Mouse (Mus musculus): Measurements from ENCODE around the gene Nsd2.

Gene Nsd2

GRCm38 (mm10) chr5:33819876-33820732 lies at the start of gene Nsd2:
Gene Nsd2, plus strand, starts transcription at chr5:33820725.
- DNase-seq (ENCODE audit: extremely low spot score, low spot score), result peak; percentile 86

GRCm38 (mm10) chr5:33777195-33777594 lies 43.3 kb upstream of the Nsd2 start:
- DNase-seq (ENCODE audit: extremely low spot score, low spot score), result no peak

DNA sequence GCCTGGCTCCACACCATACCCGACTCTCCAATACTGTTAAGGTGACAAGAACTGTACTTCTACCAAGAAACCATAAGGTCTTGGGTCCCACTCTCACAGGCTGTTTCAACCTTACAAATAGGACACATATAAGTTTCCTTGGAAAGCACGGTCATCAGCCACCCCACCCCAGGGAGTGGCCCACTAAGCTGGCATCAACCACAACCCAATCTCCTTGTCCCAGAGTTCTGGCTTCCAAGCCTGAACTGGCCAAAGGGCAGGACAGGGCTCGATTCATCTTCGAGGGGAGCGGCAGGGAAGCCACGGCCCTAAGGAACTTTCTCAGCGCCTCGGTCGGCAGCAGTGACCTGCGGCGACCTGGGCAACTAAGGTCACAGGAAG lies 38.6 kb upstream of the Nsd2 start:
- no peak for DNase-seq (ENCODE audit: extremely low spot score, low spot score)

GRCm38 (mm10) chr5:33782345-33782998 lies 38.1 kb upstream of the Nsd2 start, which contains the start of gene Letm1:
Gene Letm1, minus strand, starts transcription at chr5:33782817.
- DNase-seq (ENCODE audit: extremely low spot score, low spot score), result peak; percentile 94

GRCm38 (mm10) chr5:33782999-33783390 lies 37.5 kb upstream of the Nsd2 start:
- DNase-seq (ENCODE audit: extremely low spot score, low spot score), result no peak

DNA sequence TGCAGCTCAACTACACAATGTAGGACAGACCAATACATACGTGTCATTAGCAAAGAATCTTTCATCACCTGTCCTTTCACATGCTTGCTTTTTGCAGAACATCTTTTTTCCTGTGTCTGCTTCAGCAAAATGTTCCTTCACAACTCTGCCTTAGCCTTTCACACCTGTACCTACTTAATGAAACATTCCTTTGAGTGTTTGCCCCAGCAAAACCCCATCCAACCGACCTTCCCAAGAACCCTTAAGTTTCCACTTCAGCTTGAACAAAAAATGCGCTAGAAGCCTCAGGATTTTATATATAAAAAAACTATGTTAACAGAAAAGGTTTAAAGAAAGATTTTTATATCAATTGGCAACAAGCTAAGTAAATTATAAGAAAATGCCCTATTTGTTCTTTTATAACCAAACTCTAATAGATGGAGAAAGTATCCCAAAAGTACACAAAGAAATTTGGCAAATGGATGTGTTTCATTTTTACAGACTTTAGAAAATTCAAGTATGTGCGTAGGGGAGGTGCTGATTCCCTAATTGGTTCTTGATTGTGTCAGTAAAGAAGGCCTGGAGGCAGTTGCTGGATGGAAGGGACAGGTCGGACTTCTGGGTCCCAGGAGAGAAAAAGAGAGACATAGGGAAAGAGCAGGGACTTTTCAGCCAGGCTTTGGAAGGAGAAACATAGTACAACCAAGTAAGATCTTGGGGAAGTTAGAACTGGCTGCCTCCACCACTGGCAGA lies 28.4 kb upstream of the Nsd2 start:
- DNase-seq (ENCODE audit: extremely low spot score, low spot score), result no peak

- DNase-seq (ENCODE audit: extremely low spot score, low spot score), result no peak
Observed at GRCm38 (mm10) chr5:33803337-33803736, 17.2 kb upstream of the Nsd2 start.

DNA sequence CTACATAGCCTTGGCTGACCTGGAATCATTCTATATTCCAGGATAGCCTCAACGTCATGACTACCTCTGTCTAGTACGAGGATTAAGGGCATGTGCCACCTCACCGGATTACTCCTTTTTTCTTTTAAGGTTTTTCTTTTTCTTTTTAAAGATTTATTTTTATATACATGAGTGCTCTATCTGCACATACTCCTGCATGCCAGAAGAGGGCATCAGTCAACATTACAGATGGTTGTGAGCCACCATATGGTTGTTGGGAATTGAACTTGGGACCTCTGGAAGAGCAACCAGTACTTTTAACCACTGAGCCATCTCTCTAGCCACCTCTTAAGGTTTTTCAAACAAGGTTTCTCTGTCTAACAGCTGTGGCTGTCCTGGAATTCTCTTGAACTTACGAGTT lies 9.0 kb upstream of the Nsd2 start:
- no peak for DNase-seq (ENCODE audit: extremely low spot score, low spot score)

DNA sequence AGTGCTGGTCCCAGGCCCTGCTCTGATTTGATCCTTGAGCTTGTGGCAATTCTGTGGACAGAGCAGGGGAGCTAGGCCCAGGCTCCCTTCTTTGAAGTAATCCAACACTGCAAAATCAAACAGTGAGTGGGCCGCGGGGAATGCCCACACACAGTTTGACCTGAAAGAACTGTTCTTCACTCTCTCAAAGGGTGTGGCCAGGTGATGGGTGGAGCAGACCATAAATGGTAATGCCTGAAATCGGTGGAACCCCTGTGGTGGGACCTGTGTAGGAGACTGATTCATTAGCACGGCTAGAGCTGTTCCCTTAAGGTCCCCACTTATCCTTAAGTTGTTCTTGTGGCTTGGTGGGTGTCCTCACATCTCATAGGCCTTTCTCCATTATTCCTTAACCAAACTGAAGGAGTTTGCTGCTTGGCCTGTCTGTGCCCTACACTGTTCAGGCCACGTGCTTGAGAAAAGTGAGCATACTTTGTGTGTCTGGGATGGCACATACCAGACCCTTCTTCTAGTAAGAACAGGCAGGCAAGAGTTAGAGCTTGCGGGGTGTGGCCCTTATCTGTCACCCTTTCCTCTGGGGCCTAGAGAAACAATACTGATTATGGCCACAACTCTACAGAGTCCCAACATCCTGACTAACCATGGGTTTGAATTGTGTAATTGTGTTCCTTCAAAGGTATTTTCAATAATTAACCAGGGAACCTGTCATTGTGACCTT lies 4.4 kb upstream of the Nsd2 start:
- no peak for DNase-seq (ENCODE audit: extremely low spot score, low spot score)

- peak; percentile 52 for DNase-seq (ENCODE audit: extremely low spot score, low spot score)
Observed at GRCm38 (mm10) chr5:33818104-33818503, 2.4 kb upstream of the Nsd2 start.

GRCm38 (mm10) chr5:33819141-33819875 lies 1.2 kb upstream of the Nsd2 start:
- peak; percentile 38 for DNase-seq (ENCODE audit: extremely low spot score, low spot score)

DNA sequence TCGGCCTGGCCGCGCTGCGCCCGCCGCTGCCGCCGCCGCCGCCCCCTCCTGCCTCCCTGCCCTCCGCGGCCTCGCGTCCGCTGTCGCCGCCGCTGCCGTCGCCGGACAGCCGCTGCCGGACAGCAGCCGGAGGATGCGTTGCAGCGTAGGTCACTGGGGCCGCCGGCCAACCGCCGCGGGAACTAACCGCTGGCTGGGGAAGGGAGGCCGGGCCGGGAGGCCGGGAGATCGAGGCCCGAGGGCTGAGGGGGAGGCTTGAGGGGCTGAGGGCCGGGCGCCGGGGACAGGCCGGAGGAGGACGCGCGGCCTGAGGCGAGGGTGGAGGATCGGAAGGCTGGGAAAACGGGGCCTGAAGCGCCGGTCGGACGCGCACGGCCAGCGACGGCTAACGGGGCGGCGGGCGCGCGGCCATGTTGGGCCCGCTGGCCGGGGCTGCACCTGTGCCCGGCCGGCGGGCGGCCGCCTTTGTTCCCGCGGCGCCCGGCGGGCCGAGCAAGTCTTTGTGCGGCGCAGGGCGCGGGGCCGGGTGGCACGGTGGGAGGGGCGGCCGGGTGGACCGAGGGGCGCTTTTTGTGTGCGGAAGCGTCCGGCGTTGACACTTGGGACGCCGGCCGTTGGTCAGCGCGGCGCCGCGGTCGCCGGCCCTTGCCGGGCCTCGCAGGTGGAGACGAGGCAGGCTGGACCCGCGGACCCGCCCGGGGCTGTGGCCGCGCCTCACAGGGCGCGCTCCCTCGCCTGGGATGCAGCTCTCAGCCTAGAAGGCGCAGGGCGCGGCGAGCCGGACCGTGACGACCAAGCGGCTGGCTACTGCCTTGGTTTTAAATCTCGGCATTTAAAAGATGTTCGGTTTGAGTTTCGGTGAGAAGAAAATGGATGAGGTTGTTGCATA lies 452 bp downstream of the Nsd2 start:
- peak; percentile 81 for DNase-seq (ENCODE audit: extremely low spot score, low spot score)

GRCm38 (mm10) chr5:33821901-33822427 lies 1.4 kb downstream of the Nsd2 start:
- DNase-seq (ENCODE audit: extremely low spot score, low spot score), result no peak

- no peak for DNase-seq (ENCODE audit: extremely low spot score, low spot score)
Observed at GRCm38 (mm10) chr5:33822456-33822855, 1.9 kb downstream of the Nsd2 start.

DNA sequence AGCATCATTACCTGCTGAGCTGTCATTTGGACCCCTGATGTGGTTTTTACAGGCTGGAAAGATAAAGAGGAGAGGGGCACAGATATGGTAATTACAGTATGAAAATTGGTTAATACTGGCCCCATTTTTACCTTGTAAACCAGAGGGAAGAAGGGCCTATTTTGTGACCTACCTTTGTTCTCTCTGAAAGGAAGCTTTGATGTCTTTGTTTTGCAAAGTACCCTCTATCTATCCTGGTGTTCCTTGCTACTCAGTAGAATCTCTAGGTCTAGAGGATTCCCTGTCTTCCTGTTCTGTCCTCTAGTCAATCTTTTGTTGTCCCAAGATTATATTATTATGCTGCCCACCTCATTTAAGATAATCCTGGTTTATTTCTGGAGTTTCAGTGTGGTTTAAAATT lies 5.5 kb downstream of the Nsd2 start:
- DNase-seq (ENCODE audit: extremely low spot score, low spot score), result no peak

DNA sequence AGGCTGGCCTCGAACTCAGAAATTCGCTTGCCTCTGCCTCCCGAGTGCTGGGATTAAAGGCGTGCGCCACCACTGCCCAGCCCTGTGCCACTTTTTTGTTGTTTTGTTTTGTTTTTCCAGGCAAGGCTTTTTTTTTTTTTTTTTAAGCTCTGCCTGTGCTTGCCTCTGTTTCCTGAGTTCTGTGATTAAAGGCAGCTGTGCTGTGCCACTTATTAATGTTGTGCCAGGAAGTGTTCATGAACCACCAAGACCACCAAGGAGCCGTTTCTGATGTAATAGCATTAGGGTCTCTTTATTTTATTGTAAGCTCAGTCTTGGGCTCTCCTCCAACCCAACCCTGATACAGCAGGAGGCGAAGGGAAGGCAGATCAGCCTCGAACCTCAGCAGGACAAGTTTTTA lies 7.6 kb downstream of the Nsd2 start:
- no peak for DNase-seq (ENCODE audit: extremely low spot score, low spot score)

DNA sequence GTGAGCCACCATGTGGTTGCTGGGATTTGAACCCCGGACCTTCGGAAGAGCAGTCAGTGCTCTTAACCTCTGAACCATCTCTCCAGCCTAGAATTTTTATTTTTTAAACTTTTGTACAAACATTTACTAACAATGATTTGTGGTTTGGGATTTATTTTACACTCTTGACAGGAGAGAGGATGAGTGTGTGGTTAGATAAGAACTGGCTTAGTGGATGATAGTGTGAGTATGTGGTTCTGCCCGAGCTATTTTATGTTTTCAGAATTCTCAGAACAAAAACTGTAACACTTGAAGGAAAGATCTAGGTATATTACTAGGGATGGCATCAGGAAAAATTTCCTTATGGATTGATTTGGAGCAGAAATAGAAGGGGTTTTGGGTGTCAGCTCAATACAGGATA lies 9.4 kb downstream of the Nsd2 start:
- no peak for DNase-seq (ENCODE audit: extremely low spot score, low spot score)

DNA sequence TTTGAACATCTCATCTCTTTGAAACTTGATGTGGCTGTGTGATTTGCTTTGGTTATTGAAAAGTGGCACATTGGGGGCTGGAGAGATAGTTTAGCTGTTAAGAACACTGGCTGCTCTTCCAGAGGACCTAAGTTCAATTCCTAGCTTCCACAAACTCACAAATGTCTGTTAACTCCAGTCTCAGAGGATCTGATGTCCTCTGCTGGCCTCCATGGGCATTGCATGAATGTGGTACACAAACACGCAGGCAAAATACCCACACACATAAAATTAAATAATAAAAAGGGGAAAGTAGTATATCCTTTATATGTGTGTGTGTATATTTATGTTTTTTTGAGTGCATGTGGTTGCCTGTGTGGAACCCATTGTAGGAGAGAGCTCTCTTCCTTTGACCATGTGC lies 10.3 kb downstream of the Nsd2 start:
- no peak for DNase-seq (ENCODE audit: extremely low spot score, low spot score)

- no peak for DNase-seq (ENCODE audit: extremely low spot score, low spot score)
Observed at GRCm38 (mm10) chr5:33841331-33841730, 20.8 kb downstream of the Nsd2 start.

DNA sequence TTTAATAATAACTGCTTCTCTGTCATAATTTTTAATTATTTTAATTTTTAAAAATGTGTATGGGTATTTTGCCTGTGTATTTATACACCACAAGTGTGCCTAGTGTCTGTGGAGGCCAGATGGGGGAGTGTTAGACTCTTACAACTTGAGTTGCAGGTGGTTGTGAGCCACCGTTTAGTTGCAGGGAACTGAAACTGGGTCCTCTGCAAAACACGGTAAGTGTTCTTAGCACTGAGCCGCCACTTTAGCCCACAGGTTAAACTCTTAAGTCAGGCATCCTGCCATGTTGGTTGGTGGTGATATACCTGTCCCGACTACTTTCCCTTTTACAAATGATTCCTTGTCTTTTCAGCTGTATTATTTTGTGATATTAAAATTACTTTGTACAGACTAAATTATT lies 22.0 kb downstream of the Nsd2 start:
- no peak for DNase-seq (ENCODE audit: extremely low spot score, low spot score)

Data from neural tube, embryonic 10.5 days (tissue).